Mouse (Mus musculus): ENCODE results near the gene Mfsd4a.

The Mfsd4a gene

DNA sequence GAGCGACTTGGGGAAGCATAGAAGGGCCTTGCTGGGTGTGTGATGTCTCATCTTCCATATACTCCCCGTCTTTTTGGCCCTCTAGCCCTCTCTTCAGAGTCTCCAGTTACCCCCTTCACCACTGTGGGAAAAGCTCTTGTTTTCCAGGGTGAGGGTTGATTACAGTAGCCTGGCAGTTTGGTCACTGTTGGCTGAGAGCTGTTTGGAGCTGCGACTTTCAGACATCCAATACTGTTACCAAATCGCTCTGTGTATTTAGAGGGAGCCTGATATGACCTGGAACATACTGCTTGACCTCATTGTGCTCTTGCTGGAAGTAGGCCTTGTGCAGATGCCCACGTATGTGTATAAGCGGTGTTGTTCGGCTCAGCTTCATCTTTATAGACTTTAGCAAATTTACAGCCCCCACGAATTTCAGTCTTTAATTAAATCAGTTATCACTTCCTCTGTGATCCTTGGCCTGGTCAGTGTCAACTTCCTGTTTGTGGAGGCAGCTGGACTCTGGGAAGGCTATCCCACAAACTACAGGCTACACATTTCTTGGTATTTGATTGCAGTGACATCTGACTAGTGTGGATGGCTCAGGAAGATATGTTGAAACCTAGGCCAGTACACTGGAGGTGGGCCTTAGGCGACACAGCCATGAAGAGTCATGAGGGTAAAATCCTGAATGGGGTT is 77.6 kb downstream of the Mfsd4a start:
- no peak for DNase-seq (ENCODE audit: low spot score in 2 of 2)

DNA sequence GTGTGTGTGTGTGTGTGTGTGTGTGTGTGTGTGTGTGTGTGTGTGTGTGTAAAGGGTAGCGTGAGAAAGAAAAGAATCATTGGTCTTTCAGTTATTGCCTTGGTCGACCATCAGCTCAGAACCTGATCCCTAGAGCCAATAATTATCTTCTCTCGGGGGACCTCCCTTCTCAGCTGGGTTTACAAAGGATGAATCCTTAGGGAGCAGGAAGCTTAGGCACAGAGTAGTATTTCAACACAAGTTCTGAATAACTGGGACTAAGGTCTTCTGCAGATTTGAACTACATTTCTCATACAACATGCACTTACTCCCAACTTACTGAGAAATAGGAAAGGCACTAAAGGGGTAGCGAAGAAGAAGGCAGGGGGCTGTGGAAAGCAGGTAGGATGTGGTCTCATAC is 78.4 kb downstream of the Mfsd4a start:
- DNase-seq (ENCODE audit: low spot score in 2 of 2), result no peak

GRCm38 (mm10) chr1:131987432-131987831 is 80.4 kb downstream of the Mfsd4a start:
- no peak for DNase-seq (ENCODE audit: low spot score in 2 of 2)

DNA sequence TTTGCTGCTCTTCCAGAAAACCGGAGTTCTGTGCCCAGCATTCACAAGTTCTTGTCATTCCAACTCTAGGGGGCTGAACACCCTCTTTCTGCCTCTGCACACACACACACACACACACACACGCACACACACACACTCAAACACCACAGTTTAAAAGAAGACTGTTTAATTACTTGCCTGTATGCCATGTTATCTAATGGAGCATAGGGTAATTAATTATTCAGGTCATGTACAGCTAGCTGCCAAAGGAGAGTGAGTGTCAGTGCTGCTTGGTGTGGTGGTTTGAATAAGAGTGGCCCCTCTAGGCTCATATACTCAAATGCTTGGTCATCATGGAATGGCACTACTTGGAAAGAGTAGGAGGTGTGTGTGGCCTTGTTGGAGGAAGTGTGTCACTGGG is 84.1 kb downstream of the Mfsd4a start:
- no peak for DNase-seq (ENCODE audit: low spot score in 2 of 2)

- peak in 1 of 2 experiments; percentile 59 for DNase-seq (ENCODE audit: low spot score in 2 of 2)
Measured at GRCm38 (mm10) chr1:131982907-131983306, 85.0 kb downstream of the Mfsd4a start.

- peak; percentile 41 to 54 for DNase-seq (ENCODE audit: low spot score in 2 of 2)
Measured at GRCm38 (mm10) chr1:131981378-131982013, 86.4 kb downstream of the Mfsd4a start.

- no peak for DNase-seq (ENCODE audit: low spot score in 2 of 2)
Measured at GRCm38 (mm10) chr1:131980471-131980870, 87.4 kb downstream of the Mfsd4a start.

DNA sequence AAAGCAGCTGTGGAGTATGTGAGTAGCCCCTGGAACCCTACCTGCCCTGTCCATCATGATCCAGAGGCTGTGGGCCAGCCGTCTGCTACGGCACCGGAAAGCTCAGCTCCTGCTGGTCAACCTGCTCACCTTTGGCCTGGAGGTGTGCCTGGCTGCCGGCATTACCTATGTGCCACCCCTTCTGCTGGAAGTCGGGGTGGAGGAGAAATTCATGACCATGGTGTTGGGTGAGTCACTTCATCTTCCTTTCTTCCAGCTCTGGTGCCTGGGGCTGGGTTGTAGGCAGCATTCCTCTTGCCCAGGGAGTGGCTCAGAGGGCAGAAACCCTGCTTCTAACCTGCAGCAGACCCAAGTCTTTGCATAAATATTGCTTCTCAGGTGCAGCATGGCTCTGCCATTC is 91.0 kb downstream of the Mfsd4a start:
- peak in 1 of 2 experiments; percentile 44 for DNase-seq (ENCODE audit: low spot score in 2 of 2)

DNA sequence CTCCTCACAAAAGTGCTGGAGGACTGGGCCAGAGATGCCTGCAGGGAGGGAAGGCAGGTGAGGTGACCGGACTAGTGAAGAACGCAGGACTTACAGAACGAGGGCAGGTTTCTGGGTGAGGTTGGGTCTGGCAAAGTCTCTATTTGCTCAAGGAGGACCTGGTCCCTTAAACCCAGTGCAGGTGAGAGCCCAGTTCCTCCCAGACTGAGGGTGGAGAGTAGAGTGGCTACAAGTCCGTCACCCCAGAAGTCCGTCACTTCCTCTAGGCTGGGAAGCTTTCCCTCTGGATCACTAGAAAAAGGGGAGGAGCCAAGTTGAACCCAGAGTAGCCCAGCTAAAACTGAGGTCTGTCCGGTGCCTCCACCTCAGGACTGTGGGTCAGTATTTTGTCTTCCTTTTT is 93.9 kb downstream of the Mfsd4a start:
- no peak for DNase-seq (ENCODE audit: low spot score in 2 of 2)
